Mouse (Mus musculus): ENCODE measurements around the gene Nenf. TPM values are rescaled to one million over a fixed set of nuclear protein-coding genes. Genes with fewer than 3 reads are reported as not detected.

Nenf gene
- polyA plus RNA-seq, 1 experiment = not detected

DNA sequence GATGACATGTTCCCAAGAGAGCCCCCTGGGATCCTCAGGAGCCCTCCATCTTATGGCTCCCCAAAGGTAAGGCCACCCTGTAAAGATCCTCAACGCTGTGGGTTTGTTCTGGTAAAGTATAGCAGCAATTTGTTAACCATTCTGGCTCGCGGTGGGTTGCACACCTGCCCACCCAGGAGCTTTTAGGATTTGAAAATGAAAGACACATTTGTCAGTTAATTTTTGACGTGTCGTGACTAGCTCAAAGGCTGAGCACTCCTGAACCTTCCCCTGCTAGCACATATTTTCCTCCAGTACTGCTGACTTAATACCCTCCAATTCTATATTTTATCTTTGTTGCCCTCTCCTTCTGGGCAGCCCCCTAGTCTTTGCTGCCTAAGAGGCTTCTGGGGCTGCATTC lies 50.8 kb downstream of the Nenf start:
- 95% methylated on average over 5 of the region's 5 CpGs for WGBS
- Histone ChIP-seq H3K4me3 (ENCODE audit: insufficient read depth, low read depth, low read length) (no peak overlapping the region), H3K27ac (ENCODE audit: insufficient read depth, low read depth, low read length) (no peak overlapping the region), H3K4me1 (ENCODE audit: control insufficient read depth, insufficient read depth, low read length) (peaks cover 9% of the 10 kb centered on the region; the same call in 1 of the 2 replicates)
- TF ChIP-seq POLR2A (IDR thresholded peaks at IDR 0.05; ENCODE audit: insufficient read depth, low read depth, low read length) (no peak), CTCF (IDR thresholded peaks at IDR 0.05; ENCODE audit: insufficient read depth, low read depth, low read length) (no peak)

DNA sequence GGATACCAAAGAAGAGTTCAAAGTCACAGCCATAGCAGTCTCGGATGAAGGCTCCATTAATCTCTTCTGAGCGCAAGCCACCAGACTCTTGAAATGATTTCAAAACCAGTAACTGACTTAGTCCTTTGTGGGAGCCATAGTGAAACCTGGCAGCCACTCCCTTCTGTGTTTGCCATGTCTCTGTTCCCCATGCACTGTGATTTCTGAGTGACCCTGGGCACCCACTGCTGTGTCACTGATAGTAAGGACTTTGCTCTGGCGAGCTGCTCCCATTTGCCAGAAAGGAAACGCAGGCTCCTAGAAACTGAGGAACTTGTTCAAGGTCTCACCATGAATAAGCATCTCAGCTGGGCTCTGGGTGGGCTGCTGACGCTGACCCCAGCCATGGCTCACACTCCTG lies 54.5 kb downstream of the Nenf start:
- 92% methylated on average over 5 of the region's 5 CpGs for WGBS
- Histone ChIP-seq H3K27ac (ENCODE audit: insufficient read depth, low read depth, low read length) (no peak overlapping the region), H3K4me1 (ENCODE audit: control insufficient read depth, insufficient read depth, low read length) (0 out of 2 replicates have a peak, but pooled peaks cover 3% of the 10 kb centered on the region), H3K4me3 (ENCODE audit: insufficient read depth, low read depth, low read length) (no peak overlapping the region)
- no peak for TF ChIP-seq POLR2A (IDR thresholded peaks at IDR 0.05; ENCODE audit: insufficient read depth, low read depth, low read length)
- TF ChIP-seq CTCF (IDR thresholded peaks at IDR 0.05; ENCODE audit: insufficient read depth, low read depth, low read length) = no peak

DNA sequence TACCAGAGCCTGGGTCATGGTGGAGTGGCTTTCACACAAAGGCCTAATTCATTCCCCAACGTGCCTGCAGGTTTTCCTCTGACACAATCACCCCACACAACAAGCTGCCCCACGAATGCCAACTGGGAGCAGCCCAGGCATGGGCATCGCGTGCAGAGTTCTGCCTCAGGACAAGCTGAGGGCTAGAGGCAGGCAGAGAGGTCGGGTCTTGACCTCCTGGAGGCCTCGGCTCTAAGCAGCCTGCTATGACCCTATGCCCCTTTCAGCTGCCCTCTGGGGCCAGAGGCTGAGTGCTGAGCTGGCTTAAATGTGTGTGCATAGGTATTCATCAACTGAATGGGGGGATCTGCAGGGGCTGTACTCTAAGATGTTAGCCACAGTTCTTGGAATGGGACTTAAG lies 56.1 kb downstream of the Nenf start:
- WGBS = 36% methylated on average over 6 of the region's 6 CpGs
- TF ChIP-seq CTCF (IDR thresholded peaks at IDR 0.05; ENCODE audit: insufficient read depth, low read depth, low read length) = no peak
- TF ChIP-seq POLR2A (IDR thresholded peaks at IDR 0.05; ENCODE audit: insufficient read depth, low read depth, low read length) = no peak
- no peak overlapping the region for H3K27ac ChIP-seq (ENCODE audit: insufficient read depth, low read depth, low read length)
- H3K4me1 ChIP-seq (ENCODE audit: control insufficient read depth, insufficient read depth, low read length) = no peaks in the 10 kb centered on the region
- H3K4me3 ChIP-seq (ENCODE audit: insufficient read depth, low read depth, low read length) = no peak overlapping the region

- TF ChIP-seq POLR2A (IDR thresholded peaks at IDR 0.05; ENCODE audit: insufficient read depth, low read depth, low read length) (no peak), CTCF (IDR thresholded peaks at IDR 0.05; ENCODE audit: insufficient read depth, low read depth, low read length) (no peak)
- WGBS = 59% methylated on average over 5 of the region's 5 CpGs
- Histone ChIP-seq H3K27ac (ENCODE audit: insufficient read depth, low read depth, low read length) (no peak overlapping the region), H3K4me3 (ENCODE audit: insufficient read depth, low read depth, low read length) (no peak overlapping the region), H3K4me1 (ENCODE audit: control insufficient read depth, insufficient read depth, low read length) (no peaks in the 10 kb centered on the region)
Observed at GRCm38 (mm10) chr1:191259661-191260060, 58.3 kb downstream of the Nenf start.

GRCm38 (mm10) chr1:191259121-191259520 lies 58.9 kb downstream of the Nenf start:
- Histone ChIP-seq H3K4me3 (ENCODE audit: insufficient read depth, low read depth, low read length) (no peak overlapping the region), H3K4me1 (ENCODE audit: control insufficient read depth, insufficient read depth, low read length) (no peaks in the 10 kb centered on the region), H3K27ac (ENCODE audit: insufficient read depth, low read depth, low read length) (no peak overlapping the region)
- WGBS = 41% methylated on average over 7 of the region's 7 CpGs
- TF ChIP-seq CTCF (IDR thresholded peaks at IDR 0.05; ENCODE audit: insufficient read depth, low read depth, low read length) (no peak), POLR2A (IDR thresholded peaks at IDR 0.05; ENCODE audit: insufficient read depth, low read depth, low read length) (no peak)

- WGBS = 65% methylated on average over 3 of the region's 3 CpGs
- H3K4me1 ChIP-seq (ENCODE audit: control insufficient read depth, insufficient read depth, low read length) = no peaks in the 10 kb centered on the region
Observed at GRCm38 (mm10) chr1:191258521-191258920, 59.5 kb downstream of the Nenf start.

GRCm38 (mm10) chr1:191257981-191258380 lies 60.0 kb downstream of the Nenf start:
- Histone ChIP-seq H3K27ac (ENCODE audit: insufficient read depth, low read depth, low read length) (no peak overlapping the region), H3K4me1 (ENCODE audit: control insufficient read depth, insufficient read depth, low read length) (no peaks in the 10 kb centered on the region), H3K4me3 (ENCODE audit: insufficient read depth, low read depth, low read length) (no peak overlapping the region)
- 71% methylated on average over 2 of the region's 2 CpGs for WGBS
- TF ChIP-seq CTCF (IDR thresholded peaks at IDR 0.05; ENCODE audit: insufficient read depth, low read depth, low read length) (no peak), POLR2A (IDR thresholded peaks at IDR 0.05; ENCODE audit: insufficient read depth, low read depth, low read length) (no peak)

More at GRCm38 (mm10) chr1:191258521-191258920, 59.5 kb downstream of the Nenf start:
- Histone ChIP-seq H3K27ac (ENCODE audit: insufficient read depth, low read depth, low read length) (no peak overlapping the region), H3K4me3 (ENCODE audit: insufficient read depth, low read depth, low read length) (no peak overlapping the region)
- TF ChIP-seq CTCF (IDR thresholded peaks at IDR 0.05; ENCODE audit: insufficient read depth, low read depth, low read length) (no peak), POLR2A (IDR thresholded peaks at IDR 0.05; ENCODE audit: insufficient read depth, low read depth, low read length) (no peak)

DNA sequence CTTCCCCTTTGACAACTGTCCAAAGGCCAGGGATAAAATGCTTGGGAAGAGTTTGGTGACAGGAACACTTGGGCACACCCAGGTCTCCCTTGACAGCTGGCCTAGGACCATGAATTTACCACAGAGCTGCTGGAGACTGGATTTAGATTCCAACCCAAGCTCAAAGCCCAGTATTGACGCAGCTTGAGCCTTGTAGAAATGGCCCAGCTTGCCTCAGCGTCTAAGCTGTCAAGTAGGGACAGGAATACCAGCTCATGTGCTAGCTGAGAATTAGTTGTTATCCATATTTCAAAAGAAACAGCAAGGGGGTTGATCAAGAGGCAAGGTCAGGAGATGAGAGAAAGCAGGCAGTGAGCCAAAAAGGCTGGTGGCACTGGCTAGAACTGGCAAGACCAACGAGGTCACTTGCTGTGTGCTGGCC lies 60.6 kb downstream of the Nenf start:
- Histone ChIP-seq H3K4me3 (ENCODE audit: insufficient read depth, low read depth, low read length) (no peak overlapping the region), H3K4me1 (ENCODE audit: control insufficient read depth, insufficient read depth, low read length) (no peaks in the 10 kb centered on the region), H3K27ac (ENCODE audit: insufficient read depth, low read depth, low read length) (no peak overlapping the region)
- 78% methylated on average over 3 of the region's 3 CpGs for WGBS
- no peak for TF ChIP-seq POLR2A (IDR thresholded peaks at IDR 0.05; ENCODE audit: insufficient read depth, low read depth, low read length)
- no peak for TF ChIP-seq CTCF (IDR thresholded peaks at IDR 0.05; ENCODE audit: insufficient read depth, low read depth, low read length)

Other genes with a start within 250 kb of the Nenf start
- gene Batf3, start 220.3 kb downstream of the Nenf start, polyA plus RNA-seq (2012; ENCODE audit: insufficient read depth, insufficient read length, low replicate concordance, missing spikeins) = not detected in 2 replicates
- not detected in 2 replicates for gene Fam71a, start 153.4 kb downstream of the Nenf start, polyA plus RNA-seq (2012; ENCODE audit: insufficient read depth, insufficient read length, low replicate concordance, missing spikeins)
- not detected in 2 replicates for gene Atf3, start 100.2 kb downstream of the Nenf start, polyA plus RNA-seq (2012; ENCODE audit: insufficient read depth, insufficient read length, low replicate concordance, missing spikeins)
- gene Tmem206, start 7.7 kb upstream of the Nenf start, polyA plus RNA-seq (2012; ENCODE audit: insufficient read depth, insufficient read length, low replicate concordance, missing spikeins) = not detected in 2 replicates
- gene Ppp2r5a, start 85.1 kb upstream of the Nenf start, polyA plus RNA-seq (2012; ENCODE audit: insufficient read depth, insufficient read length, low replicate concordance, missing spikeins) = 149 and 263 TPM in 2 replicates